Mouse (Mus musculus) C2C12 (cell line): ENCODE measurements around the gene Eapp.

Source experiments
- CEBPB ChIP-seq: IDR thresholded peaks from one replicate; pipeline ENCODE4 v1.6.1; 2011; ENCODE audit warnings: low read depth, mild to moderate bottlenecking, control low read depth, moderate library complexity
- CTCF ChIP-seq: IDR thresholded peaks from one replicate; pipeline ENCODE4 v1.5.1; 2011; ENCODE audit not compliant: control insufficient read depth, insufficient read depth, insufficient read length
- FOSL1 ChIP-seq: IDR thresholded peaks from one replicate; pipeline ENCODE4 v1.8.0; 2011; ENCODE audit warnings: mild to moderate bottlenecking, low read length; ENCODE audit not compliant: poor library complexity, insufficient read depth, severe bottlenecking
- MAX ChIP-seq: IDR thresholded peaks from one replicate; pipeline ENCODE4 v1.6.1; 2011; ENCODE audit warnings: mild to moderate bottlenecking, control low read depth

GRCm38 (mm10) chr12:54697791-54698250, 2.1 kb upstream of the Eapp start:
- TF ChIP-seq CTCF (no peak), MAX (no peak), CEBPB (no peak), FOSL1 (no peak)
